Mouse (Mus musculus): ENCODE measurements at regions not wholly inside any gene's neighbourhood (a gene's known extent, or its start where the extent isn't known, plus 50 kb on each side); places are given as distances from the start of the nearest gene placed in this dataset.

DNA sequence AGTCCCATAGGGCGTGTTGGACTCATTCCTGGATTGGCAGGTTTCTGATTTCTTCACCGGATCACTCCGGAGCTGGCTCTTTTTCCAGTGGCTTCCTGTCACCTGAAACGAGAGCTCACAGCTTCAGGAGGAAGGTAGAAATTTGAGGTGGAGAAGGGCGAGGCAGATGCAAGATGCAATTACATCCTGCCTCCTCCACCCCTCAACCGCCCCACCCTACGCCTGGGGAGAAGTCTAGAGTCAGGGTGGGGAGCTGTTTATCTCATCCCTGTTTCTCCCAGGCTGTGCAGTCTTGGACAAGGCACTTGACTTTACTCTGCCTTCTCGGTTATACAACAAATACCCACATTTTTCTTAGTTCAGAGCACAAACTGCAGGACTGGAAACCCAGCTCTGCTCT is 302.8 kb upstream of the Klf3 start:
- Histone ChIP-seq H3K9me3 (replicated peaks) (no peaks in the 10 kb centered on the region), H3K9ac (no peak overlapping the region), H3K27me3 (no peaks in the 10 kb centered on the region), H3K36me3 (no peaks in the 10 kb centered on the region), H3K27ac (no peak overlapping the region), H3K4me2 (no peak overlapping the region), H3K4me1 (replicated peaks) (peaks cover 20% of the 10 kb centered on the region), H3K4me3 (no peak overlapping the region)
- no peak for ATAC-seq (replicated peaks; ENCODE audit: insufficient number of reproducible peaks, insufficient read depth, low FRiP score, low read depth)
- 80% methylated on average over 8 of the region's 8 CpGs for WGBS

DNA sequence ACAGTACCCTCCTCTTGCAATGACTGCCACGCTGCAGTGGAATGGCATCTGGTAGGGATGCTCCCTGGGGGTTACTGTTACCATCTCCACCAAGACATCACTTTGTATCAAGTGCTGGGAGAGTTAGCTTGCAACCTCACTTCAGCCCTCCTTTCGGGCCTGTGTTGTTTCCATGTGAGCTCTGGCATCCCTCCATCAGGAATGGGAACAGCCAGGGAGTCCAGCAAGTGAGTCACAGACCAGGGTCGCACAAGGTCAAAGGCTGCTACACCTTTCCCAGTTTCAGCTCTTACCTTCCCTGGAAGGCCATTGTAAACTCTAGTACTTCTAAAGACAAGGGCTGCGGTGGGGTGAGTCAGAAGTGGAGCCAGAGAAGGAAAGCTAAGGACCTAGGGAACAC is 302.3 kb upstream of the Klf3 start:
- WGBS: 64% methylated on average over 4 of the region's 4 CpGs
- ATAC-seq (replicated peaks; ENCODE audit: insufficient number of reproducible peaks, insufficient read depth, low FRiP score, low read depth): no peak

DNA sequence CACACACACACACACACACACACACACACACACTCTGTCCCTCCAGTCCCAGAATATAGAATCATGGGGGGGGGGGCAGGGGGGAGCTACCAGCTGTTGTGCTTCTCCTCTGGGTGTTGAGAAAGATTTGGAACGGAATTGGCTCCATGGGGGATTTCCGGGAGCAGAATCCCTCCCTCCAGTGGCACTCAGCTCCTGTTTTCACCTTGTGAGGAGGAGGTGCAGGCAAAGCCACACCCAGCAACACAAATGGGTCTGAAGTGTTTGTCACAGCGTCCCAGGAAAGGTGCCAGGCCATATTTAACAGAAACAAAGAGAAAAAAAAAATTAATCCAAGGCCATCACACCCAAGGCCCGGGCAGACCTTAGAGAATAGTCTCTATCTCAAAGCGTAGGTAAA is 301.4 kb upstream of the Klf3 start:
- no peaks in the 10 kb centered on the region for H3K9me3 ChIP-seq (replicated peaks)
- H3K4me1 ChIP-seq (replicated peaks): peaks cover 29% of the 10 kb centered on the region
- H3K27ac ChIP-seq: no peak overlapping the region
- H3K4me3 ChIP-seq: no peak overlapping the region
- 65% methylated on average over 5 of the region's 5 CpGs for WGBS
- no peaks in the 10 kb centered on the region for H3K36me3 ChIP-seq
- ATAC-seq (replicated peaks; ENCODE audit: insufficient number of reproducible peaks, insufficient read depth, low FRiP score, low read depth): no peak
- no peak overlapping the region for H3K9ac ChIP-seq
- no peak overlapping the region for H3K4me2 ChIP-seq
- H3K27me3 ChIP-seq: no peaks in the 10 kb centered on the region

More for the DNA sequence above, 302.3 kb upstream of the Klf3 start:
- H3K27ac ChIP-seq: no peak overlapping the region
- no peaks in the 10 kb centered on the region for H3K36me3 ChIP-seq
- no peak overlapping the region for H3K4me2 ChIP-seq
- H3K9me3 ChIP-seq (replicated peaks): no peaks in the 10 kb centered on the region
- no peak overlapping the region for H3K9ac ChIP-seq
- no peak overlapping the region for H3K4me3 ChIP-seq
- H3K27me3 ChIP-seq: no peaks in the 10 kb centered on the region
- H3K4me1 ChIP-seq (replicated peaks): peaks cover 24% of the 10 kb centered on the region

DNA sequence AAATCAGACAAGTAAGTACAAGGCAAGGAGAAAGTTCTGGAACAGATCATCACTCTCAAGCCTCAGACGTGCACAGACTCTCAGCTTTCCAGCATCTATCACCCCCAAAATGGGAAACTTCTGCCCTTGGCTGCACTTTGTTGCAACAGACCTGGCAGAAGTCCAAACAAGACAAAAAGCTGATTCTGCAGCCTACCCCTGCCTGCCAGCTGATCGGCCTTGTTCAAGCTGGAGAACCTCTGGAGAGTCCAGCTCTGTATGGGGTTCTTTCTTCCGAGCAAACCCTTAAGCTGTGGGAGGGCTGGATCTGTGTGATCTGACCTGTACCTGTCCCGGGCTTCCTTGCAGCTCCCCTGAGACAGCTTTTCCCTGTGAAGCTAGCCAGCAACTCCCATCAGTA is 299.7 kb upstream of the Klf3 start:
- Histone ChIP-seq H3K9me3 (replicated peaks) (no peaks in the 10 kb centered on the region), H3K4me3 (no peak overlapping the region), H3K27ac (peak overlapping the region; percentile 47), H3K4me1 (replicated peaks) (peaks cover 29% of the 10 kb centered on the region), H3K9ac (no peak overlapping the region), H3K4me2 (no peak overlapping the region), H3K36me3 (no peaks in the 10 kb centered on the region), H3K27me3 (no peaks in the 10 kb centered on the region)
- ATAC-seq (replicated peaks; ENCODE audit: insufficient number of reproducible peaks, insufficient read depth, low FRiP score, low read depth): 0 out of 2 replicates have a peak, but pooled peaks have one; percentile 18
- 20% methylated on average over 4 of the region's 4 CpGs for WGBS

DNA sequence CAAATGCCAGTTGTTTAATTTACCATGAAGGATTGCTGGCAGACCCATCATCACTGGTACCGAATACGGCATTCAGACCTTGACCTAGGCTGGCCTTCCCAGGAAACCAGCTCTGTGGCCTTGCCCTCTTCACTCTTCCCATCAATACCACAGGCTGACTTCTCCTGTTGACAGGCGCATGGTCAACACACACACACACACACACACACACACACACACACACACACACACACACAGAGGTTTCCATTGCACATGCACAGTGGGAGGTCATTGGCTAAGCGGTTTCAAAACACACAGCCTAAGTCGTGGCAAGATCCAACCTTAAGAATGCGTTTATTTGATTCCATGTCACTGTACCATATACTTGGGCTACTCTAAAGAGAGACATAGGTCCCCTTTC is 298.7 kb upstream of the Klf3 start:
- Histone ChIP-seq H3K27me3 (no peaks in the 10 kb centered on the region), H3K9ac (no peak overlapping the region), H3K36me3 (no peaks in the 10 kb centered on the region), H3K4me2 (no peak overlapping the region), H3K27ac (0 out of 2 replicates have a peak overlapping the region, but pooled peaks have one; percentile 84), H3K4me3 (no peak overlapping the region), H3K9me3 (replicated peaks) (no peaks in the 10 kb centered on the region), H3K4me1 (replicated peaks) (peaks cover 29% of the 10 kb centered on the region)
- 74% methylated on average over 6 of the region's 6 CpGs for WGBS
- ATAC-seq (replicated peaks; ENCODE audit: insufficient number of reproducible peaks, insufficient read depth, low FRiP score, low read depth): no peak

DNA sequence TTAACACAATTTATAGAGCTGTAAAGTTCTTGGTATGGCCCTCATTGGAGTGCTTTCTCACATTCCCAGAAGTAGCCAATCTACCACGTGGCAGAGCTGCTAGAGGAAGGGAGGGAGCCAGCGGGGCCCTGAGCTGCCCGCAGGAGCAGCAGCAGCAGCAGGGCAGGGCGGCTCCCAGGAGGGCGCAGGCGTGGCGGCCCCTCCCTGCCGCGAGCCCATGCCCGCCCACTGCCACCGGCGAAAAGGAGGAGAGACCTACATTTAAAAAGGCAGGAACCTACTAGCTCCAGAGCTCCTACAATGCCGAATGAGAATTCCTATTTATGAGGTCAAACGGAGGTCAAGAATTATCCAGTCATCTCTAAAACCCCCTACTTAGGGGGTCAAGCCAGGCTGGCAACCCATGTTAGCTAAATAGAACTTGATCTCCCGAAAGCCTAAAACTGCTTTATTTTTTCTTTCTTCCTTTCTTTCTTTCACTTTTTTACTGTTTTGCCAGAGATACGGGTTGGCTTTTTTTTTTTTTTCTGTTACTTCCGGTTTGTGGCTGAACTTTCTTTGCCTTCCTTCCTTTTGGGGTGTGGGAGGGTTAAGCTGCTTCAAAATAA is 297.9 kb upstream of the Klf3 start:
- peak overlapping the region; percentile 84 for H3K27ac ChIP-seq
- H3K4me1 ChIP-seq (replicated peaks): peaks cover 29% of the 10 kb centered on the region
- H3K9me3 ChIP-seq (replicated peaks): no peaks in the 10 kb centered on the region
- no peaks in the 10 kb centered on the region for H3K27me3 ChIP-seq
- H3K4me3 ChIP-seq: peak overlapping the region; percentile 50
- WGBS: 1% methylated on average over 17 of the region's 17 CpGs
- no peaks in the 10 kb centered on the region for H3K36me3 ChIP-seq
- peak overlapping the region; percentile 49 for H3K9ac ChIP-seq
- peak; percentile 77; the same call in 1 of the 2 replicates for ATAC-seq (replicated peaks; ENCODE audit: insufficient number of reproducible peaks, insufficient read depth, low FRiP score, low read depth)
- H3K4me2 ChIP-seq: peak overlapping the region; percentile 80

DNA sequence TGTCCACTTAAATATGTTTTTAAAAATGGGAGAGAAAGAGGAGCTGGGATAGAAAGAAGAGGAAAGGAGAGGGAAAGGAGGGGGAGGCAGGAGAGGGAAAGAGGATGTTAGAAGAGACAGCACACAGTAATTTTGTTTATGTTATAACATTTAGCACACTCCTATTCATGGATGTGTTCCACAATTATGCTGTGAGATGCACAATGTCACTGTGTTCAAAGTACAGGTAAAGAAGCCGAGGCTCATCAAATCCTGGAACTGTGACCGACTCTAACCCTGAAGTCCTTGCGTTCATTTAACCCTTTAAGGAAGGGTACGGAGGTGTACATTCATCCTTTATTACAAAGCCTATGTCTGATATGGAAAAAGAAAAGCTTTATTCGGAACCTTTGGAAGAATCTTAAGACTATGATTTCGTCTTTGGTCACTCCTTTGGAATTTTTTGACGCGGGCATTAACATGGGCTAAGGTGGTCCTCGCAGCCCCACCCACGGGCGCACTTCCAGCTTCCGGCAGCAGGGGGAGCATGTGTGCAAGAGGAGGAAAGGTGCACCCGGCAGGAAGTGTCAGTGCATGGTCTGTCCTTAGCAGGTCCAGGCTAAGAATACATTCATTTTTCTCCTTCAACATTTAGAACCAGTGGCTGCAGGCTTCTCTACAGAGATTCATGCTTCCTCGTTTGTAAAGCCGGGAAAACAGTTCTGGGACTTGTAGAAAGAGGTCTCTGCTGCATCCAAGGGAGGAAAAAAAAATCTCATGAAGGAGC is 297.2 kb upstream of the Klf3 start:
- peak; percentile 69 for ATAC-seq (replicated peaks; ENCODE audit: insufficient number of reproducible peaks, insufficient read depth, low FRiP score, low read depth)
- Histone ChIP-seq H3K4me1 (replicated peaks) (peaks cover 25% of the 10 kb centered on the region), H3K27me3 (no peaks in the 10 kb centered on the region), H3K9ac (peak overlapping the region; percentile 49; the same call in 1 of the 2 replicates), H3K4me2 (peak overlapping the region; percentile 80), H3K9me3 (replicated peaks) (no peaks in the 10 kb centered on the region), H3K4me3 (peak overlapping the region; percentile 50), H3K27ac (peak overlapping the region; percentile 84), H3K36me3 (no peaks in the 10 kb centered on the region)
- 2% methylated on average over 15 of the region's 15 CpGs for WGBS

DNA sequence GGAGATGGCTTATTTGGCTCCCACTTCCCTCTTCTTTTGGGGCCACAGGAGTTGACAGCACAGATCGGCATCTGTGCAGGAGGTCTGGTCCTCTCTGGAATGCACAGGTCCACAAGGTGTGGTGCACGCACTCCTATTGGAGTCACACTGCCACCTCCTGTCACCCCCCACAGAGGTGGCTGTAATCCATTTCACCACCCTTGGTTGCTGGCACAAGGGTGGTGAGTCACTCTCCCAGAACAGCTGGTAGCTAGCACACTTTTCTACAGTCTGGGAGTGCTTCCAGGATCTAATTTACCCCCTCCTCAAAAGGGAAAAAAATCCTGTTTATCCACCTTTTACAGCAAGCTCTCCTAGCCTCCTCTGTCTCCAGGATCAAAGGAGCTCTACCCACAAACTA is 294.6 kb upstream of the Klf3 start:
- no peak for ATAC-seq (replicated peaks; ENCODE audit: insufficient number of reproducible peaks, insufficient read depth, low FRiP score, low read depth)
- WGBS: 76% methylated on average over 2 of the region's 2 CpGs
- H3K27ac ChIP-seq: no peak overlapping the region
- no peak overlapping the region for H3K9ac ChIP-seq
- no peaks in the 10 kb centered on the region for H3K36me3 ChIP-seq
- H3K4me2 ChIP-seq: no peak overlapping the region
- no peaks in the 10 kb centered on the region for H3K9me3 ChIP-seq (replicated peaks)
- peaks cover 22% of the 10 kb centered on the region for H3K4me1 ChIP-seq (replicated peaks)
- H3K4me3 ChIP-seq: no peak overlapping the region
- H3K27me3 ChIP-seq: no peaks in the 10 kb centered on the region

DNA sequence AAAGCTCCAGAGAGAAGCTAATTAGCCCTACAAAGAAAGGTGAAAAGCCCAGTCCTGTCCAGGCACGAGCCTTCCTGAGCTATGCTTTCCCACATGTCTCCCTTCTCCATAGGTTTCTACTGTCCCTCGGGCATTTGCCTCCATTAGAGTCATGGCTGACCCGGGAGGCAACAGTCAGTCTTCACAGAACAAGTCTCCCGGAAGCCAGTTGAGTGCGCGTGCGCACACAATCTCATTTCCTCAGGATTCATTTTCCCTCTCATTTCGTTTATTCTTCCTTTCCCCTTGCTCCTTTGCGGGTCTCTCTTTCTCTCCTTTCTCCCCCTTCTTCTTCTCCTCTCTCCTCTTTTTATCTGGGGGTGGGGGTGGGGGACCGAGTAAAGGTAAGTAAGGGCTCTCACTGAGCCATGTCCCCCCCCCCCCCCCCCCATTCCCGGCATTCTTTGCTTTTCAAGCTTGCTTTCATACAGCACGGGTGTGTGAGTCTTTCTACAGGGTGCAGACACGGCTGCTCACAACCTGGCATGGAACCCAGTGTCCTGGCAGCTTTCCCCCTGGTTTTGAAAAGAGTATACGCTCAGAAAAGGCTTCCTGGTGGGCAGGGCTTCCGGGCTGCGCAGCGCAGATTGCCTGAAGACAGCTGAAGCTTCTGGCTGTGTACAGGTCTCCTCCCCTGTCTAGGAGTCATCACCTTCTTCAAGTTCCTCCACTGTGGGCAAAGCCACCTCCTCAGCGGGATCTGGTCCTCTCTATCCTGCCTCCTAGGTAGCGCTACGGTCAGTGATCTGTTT is 289.8 kb upstream of the Klf3 start:
- 67% methylated on average over 20 of the region's 20 CpGs for WGBS
- Histone ChIP-seq H3K9ac (no peak overlapping the region), H3K27me3 (no peaks in the 10 kb centered on the region), H3K9me3 (replicated peaks) (no peaks in the 10 kb centered on the region), H3K36me3 (no peaks in the 10 kb centered on the region), H3K27ac (no peak overlapping the region), H3K4me2 (no peak overlapping the region), H3K4me1 (replicated peaks) (no peaks in the 10 kb centered on the region; the same call in 1 of the 2 replicates), H3K4me3 (no peak overlapping the region)
- ATAC-seq (replicated peaks; ENCODE audit: insufficient number of reproducible peaks, insufficient read depth, low FRiP score, low read depth): no peak

DNA sequence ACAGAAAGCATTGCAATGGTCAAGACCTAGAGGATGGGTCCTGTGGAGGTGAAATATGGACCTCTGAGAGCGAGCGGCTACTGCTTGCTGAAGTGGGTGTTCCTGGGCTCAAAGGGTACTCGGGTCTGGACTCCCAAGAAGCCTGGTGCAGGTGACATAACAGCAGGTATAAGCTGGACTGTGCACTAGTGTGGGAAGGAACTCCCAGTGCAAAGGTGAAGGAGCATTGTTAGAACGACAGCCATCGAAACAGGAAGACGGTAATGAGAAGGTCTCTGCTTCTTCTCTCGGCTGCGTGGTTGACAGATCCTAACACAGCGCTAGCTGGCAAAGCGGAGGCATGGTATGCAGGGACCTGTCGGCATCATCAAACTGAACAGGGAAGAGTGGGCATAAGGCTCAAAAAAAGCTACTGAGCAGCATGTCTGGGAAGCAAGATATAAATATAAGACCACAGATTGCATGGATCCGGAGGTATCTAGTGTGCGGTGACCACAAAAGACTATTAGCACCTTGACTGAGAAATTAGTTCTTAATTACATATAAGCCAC is 287.0 kb upstream of the Klf3 start:
- H3K27me3 ChIP-seq: no peaks in the 10 kb centered on the region
- H3K36me3 ChIP-seq: no peaks in the 10 kb centered on the region
- H3K27ac ChIP-seq: no peak overlapping the region
- no peak overlapping the region for H3K4me2 ChIP-seq
- no peaks in the 10 kb centered on the region; the same call in 1 of the 2 replicates for H3K4me1 ChIP-seq (replicated peaks)
- no peaks in the 10 kb centered on the region for H3K9me3 ChIP-seq (replicated peaks)
- no peak for ATAC-seq (replicated peaks; ENCODE audit: insufficient number of reproducible peaks, insufficient read depth, low FRiP score, low read depth)
- H3K9ac ChIP-seq: no peak overlapping the region
- no peak overlapping the region for H3K4me3 ChIP-seq
- WGBS: 63% methylated on average over 13 of the region's 13 CpGs

DNA sequence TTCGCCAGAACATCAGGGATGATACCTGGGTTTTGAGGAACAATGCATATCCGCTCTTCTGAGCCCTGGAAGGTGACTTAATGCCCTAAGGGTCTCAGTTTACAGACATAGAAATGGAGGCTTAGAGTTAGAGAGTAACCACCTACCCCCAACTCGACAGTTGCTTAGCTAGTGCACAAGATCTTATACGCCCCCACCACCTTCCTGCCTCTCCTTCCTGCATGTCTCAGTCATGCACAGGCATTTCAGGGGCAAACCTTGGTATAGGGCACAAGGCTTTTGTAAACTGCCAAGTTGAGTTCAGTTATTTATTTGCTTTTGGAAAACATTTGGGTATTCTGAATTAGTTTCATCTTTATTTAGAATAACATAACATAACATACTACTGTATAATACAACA is 285.9 kb upstream of the Klf3 start:
- ATAC-seq (replicated peaks; ENCODE audit: insufficient number of reproducible peaks, insufficient read depth, low FRiP score, low read depth): no peak
- no peak overlapping the region for H3K9ac ChIP-seq
- H3K27ac ChIP-seq: no peak overlapping the region
- 87% methylated on average over 4 of the region's 4 CpGs for WGBS
- no peaks in the 10 kb centered on the region for H3K27me3 ChIP-seq
- H3K4me1 ChIP-seq (replicated peaks): no peaks in the 10 kb centered on the region; the same call in 1 of the 2 replicates
- no peak overlapping the region for H3K4me3 ChIP-seq
- H3K9me3 ChIP-seq (replicated peaks): no peaks in the 10 kb centered on the region
- no peaks in the 10 kb centered on the region for H3K36me3 ChIP-seq
- H3K4me2 ChIP-seq: no peak overlapping the region
